Mouse (Mus musculus): ENCODE measurements around the gene Gm49325.

DNA sequence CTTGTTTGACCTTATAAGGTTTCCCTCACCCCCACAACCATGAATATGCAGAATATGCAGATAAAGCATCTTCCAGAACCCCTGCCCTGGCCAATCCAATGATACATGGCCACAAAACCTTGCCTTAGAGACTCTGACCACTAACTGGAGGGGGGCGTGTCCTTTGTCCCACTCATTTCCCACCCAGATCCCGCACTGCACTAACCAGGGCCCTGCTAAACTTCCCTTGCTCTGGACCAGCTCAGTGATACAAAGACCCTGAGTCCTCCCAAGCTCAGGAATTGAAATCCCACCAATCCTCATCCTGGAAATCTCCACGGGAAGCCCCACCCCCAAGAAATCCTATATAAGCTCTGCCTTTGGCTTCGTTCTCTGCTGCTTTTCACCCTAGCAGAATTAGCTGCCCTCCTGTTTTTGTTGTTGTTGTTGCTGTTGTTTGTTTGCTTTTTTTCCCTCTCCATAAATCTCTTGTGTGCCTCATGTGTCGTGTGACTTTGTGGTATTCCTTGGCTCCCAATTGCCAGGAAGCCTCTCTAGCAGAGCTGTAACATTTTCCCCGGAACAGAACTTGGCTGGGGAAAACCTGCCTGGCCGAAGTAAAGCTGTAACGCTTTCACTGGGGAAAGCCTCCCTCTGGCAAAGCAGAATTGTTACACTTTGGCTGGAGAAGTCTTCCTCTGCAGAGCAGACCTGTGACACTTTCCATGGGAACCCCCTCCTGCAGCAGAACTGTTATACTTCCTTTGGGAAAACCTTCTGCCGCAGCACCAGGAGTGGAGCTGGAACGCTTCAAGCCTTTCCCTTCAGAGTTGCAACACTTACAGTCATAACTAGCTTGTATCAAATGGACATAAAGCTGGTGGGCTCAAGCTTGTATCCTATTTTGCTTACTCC, 25.7 kb upstream of the Gm49325 start:
- no peak for TF ChIP-seq CTCF (IDR thresholded peaks at IDR 0.05; ENCODE audit: borderline replicate concordance, insufficient read depth, low read length)
- TF ChIP-seq POLR2A (IDR thresholded peaks at IDR 0.05; ENCODE audit: low read depth, low read length), result no peak
